Mouse (Mus musculus) layer of hippocampus, adult 2 months (tissue): ENCODE data around the gene Hlcs. TPM values are rescaled to one million over a fixed set of nuclear protein-coding genes. Genes with fewer than 3 reads are reported as not detected.

ENCODE experiments used
- DNase-seq, 2 experiments: peaks; one replicate each; pipeline ENCODE4 v3.0.0; 2022; ENCODE audit warnings: low spot score in 2 of 2
- H3K27ac ChIP-seq: fragments of 200-600 bp; 2 replicates; pipeline ENCODE4 v1.8.1; 2022
- H3K4me3 ChIP-seq: fragments of 200-600 bp; 2 replicates; pipeline ENCODE4 v1.8.1; 2022; ENCODE audit warnings: mild to moderate bottlenecking
- CTCF ChIP-seq: fragments of 200-600 bp; conservative IDR thresholded peaks from 2 replicates; pipeline ENCODE4 v1.8.1; 2022; ENCODE audit warnings: antibody characterized with exemption, mild to moderate bottlenecking, moderate library complexity
- total RNA-seq, 2 experiments: library from RNA; stranded (reverse); gene quantifications; 2 replicates each; pipeline ENCODE4 v1.2.3; 2021

The Hlcs gene
- total RNA-seq, 2 experiments from 2014 or later: 14.0 to 15.2 TPM

DNA sequence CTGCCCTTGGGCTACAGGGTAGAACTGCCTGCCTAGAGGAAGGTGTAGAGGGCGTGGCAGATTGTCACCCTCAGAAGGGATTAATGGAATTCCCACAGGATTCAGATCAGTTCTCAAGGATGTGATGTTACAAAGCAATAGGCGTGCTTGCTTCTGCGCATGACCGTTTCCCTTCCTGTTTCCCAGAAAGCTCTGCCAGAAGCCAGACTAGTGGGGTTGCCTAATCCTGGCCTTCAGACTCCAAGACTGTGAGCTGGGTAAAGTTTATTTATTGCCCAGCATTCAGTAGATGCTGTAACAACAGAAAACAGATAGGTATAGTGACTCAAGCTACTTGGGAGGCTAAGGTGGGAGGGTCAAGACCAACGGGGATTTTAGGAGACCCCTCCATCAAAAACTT lies 15.3 kb downstream of the Hlcs start:
- DNase-seq: no peak
- H3K4me3 ChIP-seq: no peak overlapping the region
- H3K27ac ChIP-seq: no peak overlapping the region
- no peak for TF ChIP-seq CTCF

DNA sequence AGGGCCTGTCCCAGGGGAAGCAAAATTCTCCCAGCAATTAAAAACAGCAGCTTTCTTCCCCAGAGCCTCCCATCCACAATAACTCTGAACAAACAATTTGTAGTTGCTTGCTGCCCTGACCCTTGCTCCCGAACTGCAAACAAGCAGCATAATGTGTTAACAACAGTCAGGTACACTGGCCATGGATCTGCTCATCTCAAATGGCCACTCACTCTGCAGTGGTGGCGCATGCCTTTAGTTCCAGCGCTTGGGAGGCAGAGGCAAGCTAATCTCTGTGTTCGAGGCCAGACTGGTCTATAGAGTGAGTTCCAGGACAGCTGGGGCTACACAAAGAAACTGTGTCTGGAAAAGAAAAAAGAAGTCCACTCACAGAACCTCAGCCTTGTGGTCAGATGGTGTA lies 22.2 kb downstream of the Hlcs start:
- H3K27ac ChIP-seq: no peak overlapping the region
- no peak for TF ChIP-seq CTCF
- no peak for DNase-seq
- H3K4me3 ChIP-seq: no peak overlapping the region

DNA sequence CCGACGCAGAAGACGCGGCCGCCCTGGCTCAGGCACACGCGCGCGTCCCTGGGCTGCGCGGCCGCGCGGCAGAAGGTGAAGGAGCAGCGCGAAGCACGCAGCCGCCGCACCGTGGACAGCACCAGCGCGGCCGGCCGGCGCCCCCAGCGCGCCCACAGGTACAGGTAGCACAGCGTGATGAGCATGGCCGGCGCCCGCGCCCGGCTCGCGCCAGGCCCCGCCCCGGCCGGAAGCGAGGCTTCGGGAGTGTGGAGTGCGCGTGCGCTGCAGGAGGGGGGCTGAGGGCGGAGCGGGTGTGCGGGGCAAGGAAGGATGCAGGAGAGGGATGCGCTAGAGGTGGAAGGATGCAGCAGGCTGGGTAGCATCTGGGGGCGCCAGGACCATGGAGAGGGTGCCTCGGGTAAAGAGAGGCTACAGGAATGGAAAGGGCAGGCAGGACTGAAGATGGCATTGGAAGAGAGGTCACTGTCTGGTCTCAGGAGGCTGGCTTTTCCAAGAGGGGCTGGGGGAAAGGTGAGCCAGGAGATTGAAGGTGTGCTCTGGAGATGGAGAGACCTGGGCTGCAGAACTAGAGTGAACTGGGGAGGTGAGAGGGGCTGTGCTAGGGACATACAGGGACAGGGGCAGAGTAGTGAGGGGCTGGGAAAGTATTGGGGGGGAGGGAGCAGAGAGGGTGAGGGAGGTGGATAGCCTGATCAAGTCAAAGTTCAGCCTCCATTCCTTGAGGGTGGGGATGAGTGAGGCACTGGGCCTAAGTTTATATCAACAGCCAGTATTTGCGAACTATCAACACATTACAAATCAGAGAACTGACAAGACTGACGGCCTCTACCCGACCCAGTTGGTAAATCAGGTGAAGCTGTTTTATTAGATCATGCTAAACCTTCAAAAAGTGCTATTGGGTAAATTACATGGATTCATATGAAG lies 23.0 kb downstream of the Hlcs start:
- Histone ChIP-seq H3K27ac (peak overlapping the region; percentile 88), H3K4me3 (peak overlapping the region; percentile 76)
- peak; percentile 72 to 73 for DNase-seq
- TF ChIP-seq CTCF: no peak

DNA sequence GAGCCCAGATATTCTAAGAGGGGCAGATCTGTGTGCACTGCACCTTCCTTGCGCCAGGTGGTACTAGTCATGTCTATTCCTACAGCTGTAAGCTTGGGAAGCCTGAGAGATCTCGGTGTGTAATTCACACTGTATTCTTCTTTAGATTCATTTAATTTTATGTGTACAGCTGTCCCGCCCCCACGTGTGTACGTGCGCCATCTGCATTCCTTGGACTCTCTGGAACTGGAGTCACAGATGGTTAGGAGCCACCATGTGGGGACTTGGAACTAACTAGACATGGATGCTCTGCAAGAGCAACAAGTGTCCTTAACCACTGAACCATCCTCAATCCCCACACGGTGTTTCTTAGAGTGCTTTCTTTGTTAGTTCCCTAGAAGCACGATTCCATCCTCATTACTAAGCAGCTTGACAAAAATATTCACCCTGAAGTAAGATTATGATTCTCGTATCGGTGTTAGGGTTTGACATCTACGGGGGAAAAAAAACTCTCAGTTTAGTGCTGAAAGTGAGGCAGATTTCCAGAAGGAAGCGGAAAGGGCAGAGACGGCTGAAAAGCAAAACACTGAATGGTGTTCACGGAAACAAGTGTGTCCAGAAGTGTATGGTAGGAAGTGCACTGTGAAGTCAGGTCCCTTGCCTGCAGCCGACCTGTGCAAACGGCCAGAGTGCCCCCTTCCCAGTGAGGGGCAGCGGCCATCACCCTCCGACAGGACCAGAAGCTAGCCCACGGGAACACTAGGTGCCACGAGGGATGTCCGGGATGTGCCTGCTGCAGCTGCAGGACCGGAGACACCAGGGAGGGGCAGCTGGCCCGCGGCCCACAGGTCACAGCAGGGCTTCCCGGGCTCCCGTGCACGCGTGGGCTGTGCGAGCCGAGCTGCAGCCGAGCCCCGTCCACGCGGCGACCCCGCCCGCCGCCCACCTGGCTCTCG lies 24.0 kb downstream of the Hlcs start:
- peak overlapping the region; percentile 88 for H3K27ac ChIP-seq
- TF ChIP-seq CTCF: peak; percentile 51
- DNase-seq: peak; percentile 85 to 88
- peak overlapping the region; percentile 76 for H3K4me3 ChIP-seq

DNA sequence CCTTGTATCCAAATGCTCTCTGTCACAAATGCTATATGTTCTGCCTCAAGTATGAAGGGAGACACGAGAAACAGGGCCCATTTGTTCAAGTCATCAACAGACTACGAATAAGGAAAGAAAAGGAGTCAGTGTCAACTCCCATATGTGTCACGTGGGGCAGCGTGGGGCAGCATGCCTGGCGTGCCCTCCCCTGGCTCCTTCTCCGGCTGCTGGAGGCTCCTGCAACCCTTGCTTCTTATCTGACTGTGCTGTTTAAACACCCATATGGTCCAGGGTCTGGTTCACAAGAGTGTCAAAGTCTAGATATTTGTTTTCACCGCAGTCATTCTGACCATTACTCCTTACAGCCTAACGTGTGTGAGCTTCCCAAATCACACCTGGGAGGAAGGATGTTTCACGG lies 25.5 kb downstream of the Hlcs start:
- TF ChIP-seq CTCF: no peak
- no peak overlapping the region for H3K27ac ChIP-seq
- DNase-seq: no peak
- H3K4me3 ChIP-seq: no peak overlapping the region

DNA sequence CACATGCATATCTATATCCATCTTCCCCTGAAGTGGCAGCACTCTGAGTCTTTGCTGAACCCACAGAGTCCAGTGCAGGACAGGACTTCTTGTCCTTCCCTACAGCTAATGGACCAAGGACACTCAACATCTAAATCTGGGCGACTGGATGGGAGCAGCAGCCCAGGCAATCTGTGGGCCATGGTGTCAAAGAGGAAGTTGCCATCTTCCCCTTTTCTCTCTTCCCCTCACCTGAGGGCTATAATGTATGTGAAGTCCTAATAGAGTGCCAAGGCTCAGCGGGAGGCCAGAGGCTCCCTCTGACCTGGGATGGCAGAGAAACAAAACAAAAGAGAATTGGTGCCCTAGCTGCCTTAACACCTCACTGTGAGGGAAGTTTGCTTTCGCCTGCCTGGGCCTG lies 29.4 kb downstream of the Hlcs start:
- no peak for DNase-seq
- Histone ChIP-seq H3K27ac (no peak overlapping the region), H3K4me3 (no peak overlapping the region)
- no peak for TF ChIP-seq CTCF

DNA sequence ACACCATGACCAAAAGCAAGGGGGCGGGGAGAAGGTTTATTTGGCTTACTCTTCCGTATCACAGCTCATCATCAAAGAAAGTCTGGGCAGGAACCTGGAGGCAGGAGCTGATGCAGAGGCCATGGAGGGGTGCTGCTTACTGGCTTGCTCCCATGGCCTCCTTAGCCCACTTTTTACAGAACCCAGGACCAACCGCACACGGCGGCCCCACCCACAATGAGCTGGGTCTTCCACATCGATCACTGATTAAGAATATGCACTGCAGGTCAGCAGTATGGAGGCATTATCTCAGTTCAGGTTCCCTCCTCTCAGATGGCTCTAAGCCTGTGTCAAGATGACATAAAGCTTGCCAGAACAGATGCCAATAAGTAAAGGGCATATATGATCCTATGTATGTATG lies 42.5 kb downstream of the Hlcs start:
- no peak for TF ChIP-seq CTCF
- Histone ChIP-seq H3K4me3 (no peak overlapping the region), H3K27ac (no peak overlapping the region)
- DNase-seq: no peak

DNA sequence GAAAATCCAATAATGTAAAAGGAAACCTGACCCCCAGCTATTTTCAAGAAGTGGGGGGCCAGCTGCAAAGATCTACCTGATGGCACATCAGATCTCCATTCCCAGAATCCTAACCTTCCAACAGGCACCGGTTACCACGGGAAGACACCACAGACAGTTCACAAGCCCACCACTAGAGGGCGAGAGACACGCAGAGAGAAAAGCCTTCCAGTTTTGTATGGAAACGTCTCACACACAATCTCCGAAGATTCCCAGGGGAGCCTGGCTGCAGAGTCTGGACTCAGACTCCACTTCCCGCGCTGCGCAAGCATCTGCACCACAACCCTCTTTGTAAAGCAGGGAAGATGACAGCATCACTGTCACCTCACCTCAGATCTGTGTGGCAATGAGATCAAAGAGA lies 43.7 kb downstream of the Hlcs start:
- peak; percentile 85 to 95 for DNase-seq
- Histone ChIP-seq H3K27ac (no peak overlapping the region), H3K4me3 (peak overlapping the region; percentile 28; the same call in 1 of the 2 replicates)
- peak; percentile 98 for TF ChIP-seq CTCF

DNA sequence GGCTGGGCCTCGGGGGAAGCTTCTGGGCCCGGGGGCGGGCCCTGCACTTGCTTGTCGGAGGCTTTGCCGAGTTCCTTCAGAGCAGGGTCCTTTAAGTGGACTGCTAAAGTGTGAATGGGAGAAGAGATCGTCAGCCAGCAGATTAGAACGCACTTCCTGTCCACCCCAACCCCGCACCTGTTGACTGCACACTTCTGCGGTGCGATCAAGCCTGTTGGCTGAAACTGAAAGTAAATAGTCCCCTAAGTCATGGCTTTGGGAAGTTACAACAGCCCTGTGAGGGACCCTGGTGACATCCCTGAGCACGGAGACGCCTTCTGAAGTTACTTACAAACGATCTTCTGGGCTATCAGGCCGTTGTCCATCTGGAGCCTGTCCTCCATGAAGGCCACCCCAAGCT lies 45.2 kb downstream of the Hlcs start:
- peak in 1 of 2 experiments; percentile 7 for DNase-seq
- H3K4me3 ChIP-seq: no peak overlapping the region
- TF ChIP-seq CTCF: no peak
- H3K27ac ChIP-seq: no peak overlapping the region

DNA sequence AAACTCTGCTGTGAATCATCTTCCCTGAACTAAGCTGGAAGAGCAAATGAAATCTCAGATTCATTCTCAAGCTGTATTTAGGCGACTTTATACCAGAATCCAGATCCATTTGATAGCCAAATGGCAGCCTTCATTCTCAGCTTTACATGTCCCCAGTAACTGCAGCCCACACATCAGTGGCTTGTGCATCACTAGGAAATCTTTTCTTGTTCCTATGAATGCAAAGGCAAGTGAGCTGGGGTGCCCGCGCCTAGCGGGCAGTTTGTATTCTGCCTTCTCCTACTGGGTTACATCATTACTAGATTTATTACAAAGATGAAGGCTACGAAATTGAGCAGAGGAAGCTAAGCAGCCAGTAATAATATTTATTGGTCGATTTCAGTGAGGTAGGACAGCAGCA lies 48.8 kb downstream of the Hlcs start:
- no peak overlapping the region for H3K27ac ChIP-seq
- no peak for DNase-seq
- H3K4me3 ChIP-seq: no peak overlapping the region
- TF ChIP-seq CTCF: peak; percentile 34

DNA sequence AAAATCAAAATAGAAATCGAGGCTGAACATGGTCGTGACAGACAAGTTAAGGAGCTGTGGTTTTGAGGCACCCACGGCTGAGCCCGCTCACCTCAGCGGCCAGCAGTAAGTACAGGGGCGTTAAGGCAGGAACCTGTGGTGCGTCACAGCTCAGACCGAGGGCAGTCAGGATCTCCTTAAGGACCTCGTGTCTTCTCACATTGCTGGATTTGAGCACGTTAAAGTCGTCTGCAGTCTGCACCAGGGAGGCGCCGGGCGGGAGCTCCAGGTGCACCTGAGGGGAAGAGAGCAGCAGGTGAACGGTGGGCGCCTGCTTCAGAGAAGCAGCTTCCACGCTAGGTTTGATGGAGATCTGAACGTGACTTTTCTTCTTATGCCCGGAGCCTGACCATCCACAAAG lies 50.9 kb downstream of the Hlcs start:
- Histone ChIP-seq H3K27ac (no peak overlapping the region), H3K4me3 (no peak overlapping the region)
- DNase-seq: no peak
- no peak for TF ChIP-seq CTCF

DNA sequence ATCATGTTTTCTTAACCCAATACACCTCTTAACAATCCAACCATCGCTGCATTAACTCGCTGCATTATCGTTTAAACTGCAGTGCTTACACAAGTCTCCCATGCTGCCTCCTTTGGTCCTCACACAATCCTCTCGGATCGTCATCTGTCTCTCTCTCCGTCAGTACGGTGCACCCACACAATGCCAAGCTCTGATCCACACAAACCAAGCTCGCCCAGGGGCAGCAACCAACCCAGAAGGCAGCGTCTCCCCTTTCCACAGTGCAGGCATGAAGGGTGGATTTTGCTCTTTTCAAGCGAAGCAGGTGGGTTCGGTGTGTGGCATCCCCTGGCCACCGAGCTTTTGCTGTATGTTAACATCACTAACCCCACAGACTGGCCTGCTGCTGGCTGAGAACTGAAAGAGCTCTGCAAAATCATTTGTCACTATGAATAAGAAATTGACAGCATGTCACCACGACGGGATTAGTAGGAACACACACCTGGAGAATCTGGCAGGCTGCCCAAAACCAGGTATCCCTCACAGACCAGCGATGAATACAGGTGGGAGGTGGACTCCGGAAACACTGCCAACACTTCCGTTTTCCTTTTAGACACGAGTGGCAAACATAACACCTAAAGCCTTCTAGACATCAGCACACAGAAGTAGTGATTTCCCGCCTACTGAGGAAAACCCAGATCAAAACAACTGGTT lies 52.3 kb downstream of the Hlcs start:
- peak in 1 of 2 experiments; percentile 9 for DNase-seq
- no peak for TF ChIP-seq CTCF
- Histone ChIP-seq H3K4me3 (no peak overlapping the region), H3K27ac (peak overlapping the region; percentile 43; the same call in 1 of the 2 replicates)
